Mouse (Mus musculus) limb, embryonic 10.5 days (tissue): ENCODE results near the gene Ap1ar. TPM values are rescaled to one million over a fixed set of nuclear protein-coding genes. Genes with fewer than 3 reads are reported as not detected.
A peak's percentile ranks its signal among the peaks of the same experiment; 100 is the strongest.
"Not testable (repeated sequence)": the region's sequence is repeated elsewhere in the genome, so short reads cannot be mapped to it uniquely, and the experiment has no call there.

Experiments
- DNase-seq: peaks from one replicate; pipeline ENCODE4 v3.0.0-alpha.2; 2017; ENCODE audit warnings: low spot score
- H3K27ac ChIP-seq: fragments of 300-500 bp; sonication (generic); 2 replicates; pipeline ENCODE4 v1.5.1; 2016; ENCODE audit warnings: mild to moderate bottlenecking
- H3K27me3 ChIP-seq: fragments of 300-500 bp; sonication (generic); 2 replicates; pipeline ENCODE4 v1.6.1; 2016; ENCODE audit warnings: low read depth, mild to moderate bottlenecking; ENCODE audit not compliant: poor library complexity, severe bottlenecking
- H3K36me3 ChIP-seq: fragments of 300-500 bp; sonication (generic); 2 replicates; pipeline ENCODE4 v1.6.1; 2016; ENCODE audit warnings: mild to moderate bottlenecking, moderate library complexity
- H3K4me1 ChIP-seq: fragments of 300-500 bp; sonication (generic); 2 replicates; pipeline ENCODE4 v1.6.1; 2016
- H3K4me3 ChIP-seq: fragments of 300-500 bp; sonication (generic); 2 replicates; pipeline ENCODE4 v1.5.1; 2016; ENCODE audit warnings: mild to moderate bottlenecking, moderate library complexity
- H3K9me3 ChIP-seq: fragments of 300-500 bp; sonication (generic); replicated peaks from 2 replicates; pipeline ENCODE4 v1.6.1; 2016; ENCODE audit warnings: mild to moderate bottlenecking
- WGBS: fragments of 180-500 bp; shearing (Covaris S2); methylation state at CpG from one replicate; pipeline ENCODE4 v1.1.7; 2016; 5-methylcytosine and 5-hydroxymethylcytosine counted together
- polyA plus RNA-seq: library from polyadenylated mRNA; unstranded; fragments of >200 nt; fragmentation: Nextera tagmentation; extraction: Ambion mirVana; gene quantifications from 2 replicates; pipeline ENCODE4 v1.2.1, GENCODE M21; 2016

Ap1ar gene
- polyA plus RNA-seq, 1 experiment from 2014 or later: 67.6 TPM

- Histone ChIP-seq H3K27me3 (peaks cover 61% of the 10 kb centered on the region), H3K4me3 (no peak overlapping the region), H3K36me3 (no peaks in the 10 kb centered on the region), H3K4me1 (peaks cover 23% of the 10 kb centered on the region), H3K9me3 (no peaks in the 10 kb centered on the region), H3K27ac (no peak overlapping the region)
- no peak for DNase-seq
- WGBS: 56% methylated on average over 7 of the region's 7 CpGs
Measured at GRCm38 (mm10) chr3:127788038-127788437, 49.3 kb downstream of the Ap1ar start.

DNA sequence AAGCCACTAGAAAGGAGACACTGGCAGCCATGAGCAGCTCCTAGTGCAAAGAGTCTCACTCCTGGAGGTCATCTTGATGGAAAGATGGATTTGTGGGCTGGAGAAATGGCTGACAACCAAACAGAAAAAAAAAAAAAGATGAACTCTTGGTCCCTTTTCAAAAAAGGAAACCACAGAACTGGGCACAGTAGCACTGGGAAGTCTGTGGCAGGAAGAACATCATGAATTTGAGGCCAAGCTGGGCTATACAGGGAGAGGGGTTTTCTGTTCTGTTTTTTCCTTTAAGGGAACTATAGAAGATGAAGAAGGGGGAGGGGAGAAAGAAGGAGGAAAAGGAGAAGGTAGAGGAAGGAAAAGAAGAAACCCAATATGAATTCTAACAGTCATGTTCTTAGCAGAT is 50.3 kb downstream of the Ap1ar start:
- H3K27ac ChIP-seq: no peak overlapping the region
- H3K9me3 ChIP-seq: no peaks in the 10 kb centered on the region
- DNase-seq: no peak
- no peak overlapping the region for H3K4me3 ChIP-seq
- peaks cover 23% of the 10 kb centered on the region for H3K4me1 ChIP-seq
- H3K27me3 ChIP-seq: peaks cover 55% of the 10 kb centered on the region
- no peaks in the 10 kb centered on the region for H3K36me3 ChIP-seq

GRCm38 (mm10) chr3:127783680-127784079 is 53.6 kb downstream of the Ap1ar start:
- H3K27ac ChIP-seq, H3K9me3 ChIP-seq, H3K4me3 ChIP-seq, H3K36me3 ChIP-seq, DNase-seq, H3K4me1 ChIP-seq: not testable (repeated sequence)
- 93% methylated on average over 8 of the region's 8 CpGs for WGBS
- H3K27me3 ChIP-seq: peaks cover 21% of the 10 kb centered on the region

- H3K36me3 ChIP-seq: no peaks in the 10 kb centered on the region
- 92% methylated on average over 6 of the region's 6 CpGs for WGBS
- H3K9me3 ChIP-seq: no peaks in the 10 kb centered on the region
- peaks cover 8% of the 10 kb centered on the region; the same call in 1 of the 2 replicates for H3K4me1 ChIP-seq
- no peak for DNase-seq
- H3K27me3 ChIP-seq: peaks cover 14% of the 10 kb centered on the region
- H3K4me3 ChIP-seq: no peak overlapping the region
- H3K27ac ChIP-seq: no peak overlapping the region
Measured at GRCm38 (mm10) chr3:127782921-127783320, 54.4 kb downstream of the Ap1ar start.

DNA sequence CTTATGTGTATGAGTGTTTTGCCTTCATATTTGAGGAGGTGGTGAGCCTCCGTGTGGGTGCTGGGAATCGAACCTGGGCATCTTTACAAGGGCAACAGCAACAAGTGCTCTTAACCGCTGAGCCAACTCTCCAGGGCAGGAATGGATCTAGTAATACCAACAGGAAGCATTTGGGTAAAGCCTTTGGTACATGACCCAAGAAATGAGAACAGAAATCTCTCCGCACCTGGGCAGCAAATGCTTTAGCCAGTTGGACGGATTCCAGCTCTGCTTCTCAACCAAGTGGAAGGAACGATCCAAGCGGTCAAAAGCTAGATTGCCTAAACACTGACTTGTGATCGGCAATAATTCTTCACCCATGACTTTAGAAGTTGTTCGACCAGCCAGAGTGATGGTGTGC is 56.4 kb downstream of the Ap1ar start:
- H3K27me3 ChIP-seq: no peaks in the 10 kb centered on the region
- no peak for DNase-seq
- H3K4me3 ChIP-seq: no peak overlapping the region
- H3K9me3 ChIP-seq: no peaks in the 10 kb centered on the region
- no peak overlapping the region for H3K27ac ChIP-seq
- H3K36me3 ChIP-seq: no peaks in the 10 kb centered on the region
- WGBS: 98% methylated on average over 9 of the region's 9 CpGs
- 0 out of 2 replicates have a peak, but pooled peaks cover 5% of the 10 kb centered on the region for H3K4me1 ChIP-seq

GRCm38 (mm10) chr3:127780021-127780644 is 57.2 kb downstream of the Ap1ar start, which contains the start of gene Alpk1:
TSS of gene Alpk1 (minus strand) at chr3:127780527.
- H3K4me3 ChIP-seq: peak within 1 kb of the TSS; percentile 50
- H3K4me1 ChIP-seq: 0 out of 2 replicates have a peak, but pooled peaks cover 5% of the 10 kb centered on the region
- no peaks in the 10 kb centered on the region for H3K36me3 ChIP-seq
- DNase-seq: peak; percentile 63
- no peaks in the 10 kb centered on the region for H3K9me3 ChIP-seq
- H3K27me3 ChIP-seq: no peaks in the 10 kb centered on the region
- WGBS: 1% methylated on average over 24 of the region's 24 CpGs
- H3K27ac ChIP-seq: peak within 1 kb of the TSS; percentile 39

GRCm38 (mm10) chr3:127769146-127769545 is 68.2 kb downstream of the Ap1ar start:
- H3K27me3 ChIP-seq: peaks cover 6% of the 10 kb centered on the region; the same call in 1 of the 2 replicates
- no peak overlapping the region for H3K27ac ChIP-seq
- no peaks in the 10 kb centered on the region for H3K9me3 ChIP-seq
- WGBS: 90% methylated on average over 11 of the region's 11 CpGs
- no peaks in the 10 kb centered on the region for H3K36me3 ChIP-seq
- no peak for DNase-seq
- no peak overlapping the region for H3K4me3 ChIP-seq
- no peaks in the 10 kb centered on the region for H3K4me1 ChIP-seq

DNA sequence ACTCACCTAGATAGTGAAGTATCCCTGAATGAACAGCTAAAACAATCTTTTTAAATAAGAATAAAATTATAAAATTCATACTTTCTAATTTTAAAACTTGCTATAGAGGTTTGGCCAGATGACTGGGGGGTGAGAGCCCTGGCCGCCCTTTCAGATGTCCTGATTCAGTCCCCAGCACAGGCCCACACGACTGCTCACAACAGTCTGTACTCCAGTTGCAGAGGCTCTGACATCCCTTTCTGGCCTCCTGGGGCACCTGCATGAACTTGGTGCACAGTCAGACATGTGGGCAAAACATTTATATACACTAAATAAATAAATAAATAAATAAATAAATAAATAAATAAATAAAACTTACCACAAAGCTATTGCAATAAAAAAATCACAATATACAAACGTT is 71.4 kb downstream of the Ap1ar start:
- 75% methylated on average over 3 of the region's 3 CpGs for WGBS
- Histone ChIP-seq H3K4me1 (no peaks in the 10 kb centered on the region), H3K36me3 (no peaks in the 10 kb centered on the region), H3K27ac (no peak overlapping the region), H3K27me3 (peaks cover 16% of the 10 kb centered on the region; the same call in 1 of the 2 replicates), H3K9me3 (no peaks in the 10 kb centered on the region), H3K4me3 (no peak overlapping the region)
- no peak for DNase-seq

- Histone ChIP-seq H3K4me1 (no peaks in the 10 kb centered on the region), H3K27me3 (peaks cover 25% of the 10 kb centered on the region), H3K27ac (no peak overlapping the region), H3K4me3 (no peak overlapping the region), H3K9me3 (no peaks in the 10 kb centered on the region), H3K36me3 (no peaks in the 10 kb centered on the region)
- 59% methylated on average over 5 of the region's 5 CpGs for WGBS
- no peak for DNase-seq
Measured at GRCm38 (mm10) chr3:127764541-127764940, 72.8 kb downstream of the Ap1ar start.

GRCm38 (mm10) chr3:127763076-127763612 is 74.2 kb downstream of the Ap1ar start:
- H3K4me3 ChIP-seq: no peak overlapping the region
- WGBS: 33% methylated on average over 7 of the region's 7 CpGs
- peak; percentile 74 for DNase-seq
- no peaks in the 10 kb centered on the region for H3K4me1 ChIP-seq
- H3K9me3 ChIP-seq: no peaks in the 10 kb centered on the region
- no peak overlapping the region for H3K27ac ChIP-seq
- H3K36me3 ChIP-seq: no peaks in the 10 kb centered on the region
- peaks cover 36% of the 10 kb centered on the region for H3K27me3 ChIP-seq

- Histone ChIP-seq H3K27me3 (peaks cover 43% of the 10 kb centered on the region), H3K27ac (no peak overlapping the region), H3K4me3 (no peak overlapping the region), H3K9me3 (no peaks in the 10 kb centered on the region), H3K4me1 (no peaks in the 10 kb centered on the region), H3K36me3 (no peaks in the 10 kb centered on the region)
- no peak for DNase-seq
- WGBS: 67% methylated on average over 8 of the region's 8 CpGs
Measured at GRCm38 (mm10) chr3:127762403-127762802, 74.9 kb downstream of the Ap1ar start.

DNA sequence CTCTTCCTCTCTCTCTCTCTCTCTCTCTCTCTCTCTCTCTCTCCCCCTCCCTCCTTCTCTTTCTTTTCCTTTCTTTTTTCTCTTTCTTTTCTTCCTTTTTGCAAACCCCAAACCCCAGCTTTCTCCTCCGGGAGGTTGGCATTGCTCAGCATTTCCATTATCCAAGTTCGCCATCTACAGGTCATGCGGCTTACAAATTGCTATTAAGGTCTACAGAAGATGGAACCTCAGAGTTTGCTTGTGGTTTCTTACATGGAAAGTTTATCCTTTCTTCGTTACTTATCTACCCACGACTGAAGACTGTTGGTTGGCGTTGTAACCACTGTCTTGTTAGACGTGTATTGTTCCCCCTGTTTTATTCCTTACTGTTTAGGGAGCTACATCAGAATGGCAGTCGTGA is 78.1 kb downstream of the Ap1ar start:
- DNase-seq: no peak
- H3K27me3 ChIP-seq: peaks cover 69% of the 10 kb centered on the region
- no peaks in the 10 kb centered on the region for H3K4me1 ChIP-seq
- no peaks in the 10 kb centered on the region for H3K36me3 ChIP-seq
- 24% methylated on average over 8 of the region's 8 CpGs for WGBS
- H3K9me3 ChIP-seq: no peaks in the 10 kb centered on the region
- no peak overlapping the region for H3K27ac ChIP-seq
- no peak overlapping the region for H3K4me3 ChIP-seq

DNA sequence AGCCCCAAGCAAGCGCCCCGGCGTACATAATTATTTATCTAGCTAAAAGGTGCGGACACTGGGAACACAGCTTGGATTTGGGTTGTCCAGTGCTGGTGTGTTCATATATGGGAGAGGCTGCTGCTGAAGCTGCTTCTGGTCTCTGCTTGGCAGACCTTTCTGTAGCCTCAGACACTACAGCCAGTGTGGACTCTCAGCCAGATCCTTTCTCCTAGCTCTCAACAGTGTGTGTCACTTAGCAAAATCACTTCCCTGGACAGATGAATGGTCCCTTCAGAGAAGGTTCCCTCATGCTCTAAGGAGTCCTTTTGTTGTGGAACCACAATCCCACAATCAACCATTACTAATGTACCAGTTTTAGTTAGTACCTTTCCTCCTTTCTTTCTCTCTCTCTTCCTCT is 78.5 kb downstream of the Ap1ar start:
- no peaks in the 10 kb centered on the region for H3K36me3 ChIP-seq
- H3K4me3 ChIP-seq: no peak overlapping the region
- no peak overlapping the region for H3K27ac ChIP-seq
- peaks cover 73% of the 10 kb centered on the region for H3K27me3 ChIP-seq
- H3K4me1 ChIP-seq: no peaks in the 10 kb centered on the region
- H3K9me3 ChIP-seq: no peaks in the 10 kb centered on the region
- WGBS: 61% methylated on average over 4 of the region's 4 CpGs
- no peak for DNase-seq

GRCm38 (mm10) chr3:127757886-127758301 is 79.4 kb downstream of the Ap1ar start:
- no peaks in the 10 kb centered on the region for H3K36me3 ChIP-seq
- H3K27me3 ChIP-seq: peaks cover 78% of the 10 kb centered on the region

More at GRCm38 (mm10) chr3:127757886-127758301, 79.4 kb downstream of the Ap1ar start:
- H3K9me3 ChIP-seq: no peaks in the 10 kb centered on the region
- no peak overlapping the region for H3K4me3 ChIP-seq
- DNase-seq: no peak
- no peak overlapping the region for H3K27ac ChIP-seq
- no peaks in the 10 kb centered on the region for H3K4me1 ChIP-seq
